Mouse (Mus musculus): ENCODE measurements around the gene Iqck. TPM values are rescaled to one million over a fixed set of nuclear protein-coding genes. Genes with fewer than 3 reads are reported as not detected.
A peak's percentile ranks its signal among the peaks of the same experiment; 100 is the strongest.

Gene Iqck
- polyA plus RNA-seq, 1 experiment = 5.9 TPM

DNA sequence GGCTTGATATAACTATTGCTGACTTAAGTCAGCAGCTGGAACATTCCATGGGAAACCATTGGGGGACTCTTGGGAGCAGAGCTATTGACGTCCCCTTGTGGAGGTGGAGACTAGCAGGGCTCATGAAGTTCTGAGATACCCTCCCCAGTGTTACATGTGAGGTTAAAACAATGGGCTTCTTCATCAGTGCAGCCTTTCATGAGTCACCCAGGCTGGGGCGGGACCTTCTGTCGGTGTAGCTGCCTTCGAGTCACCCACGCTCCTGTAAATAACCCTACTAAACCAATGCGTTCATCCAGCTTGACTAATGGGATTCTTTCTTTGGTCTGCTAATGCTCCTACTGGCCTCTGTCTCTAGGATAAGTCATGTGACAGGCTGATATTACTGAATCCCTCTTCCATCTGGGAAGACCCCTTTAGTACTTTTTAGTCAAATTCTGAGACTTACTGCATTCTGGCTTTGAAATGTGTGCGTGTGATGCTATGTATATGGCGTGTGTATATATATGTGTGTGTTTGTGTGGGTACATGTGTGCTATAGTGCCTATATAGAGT, 53.5 kb downstream of the Iqck start:
- no peak overlapping the region for H3K27ac ChIP-seq (ENCODE audit: insufficient read depth, low read length)
- no peaks in the 10 kb centered on the region; the same call in 1 of the 2 replicates for H3K4me1 ChIP-seq (ENCODE audit: control insufficient read depth, insufficient read depth, low read length)
- TF ChIP-seq CTCF (IDR thresholded peaks at IDR 0.05; ENCODE audit: borderline replicate concordance, insufficient read depth, low read depth, low read length) (no peak), POLR2A (IDR thresholded peaks at IDR 0.05; ENCODE audit: borderline replicate concordance, insufficient read depth, low read length) (no peak)
- WGBS = 86% methylated on average over 8 of the region's 8 CpGs
- no peaks in the 10 kb centered on the region for H3K27me3 ChIP-seq (ENCODE audit: control insufficient read depth, insufficient read depth, low read length)
- H3K4me3 ChIP-seq (replicated peaks; ENCODE audit: insufficient read depth, low read depth, low read length) = no peak overlapping the region
- DNase-seq = no peak

GRCm38 (mm10) chr7:118910464-118910863, 54.9 kb downstream of the Iqck start:
- no peaks in the 10 kb centered on the region for H3K27me3 ChIP-seq (ENCODE audit: control insufficient read depth, insufficient read depth, low read length)
- no peak overlapping the region for H3K4me3 ChIP-seq (replicated peaks; ENCODE audit: insufficient read depth, low read depth, low read length)
- peaks cover 8% of the 10 kb centered on the region; the same call in 1 of the 2 replicates for H3K4me1 ChIP-seq (ENCODE audit: control insufficient read depth, insufficient read depth, low read length)
- TF ChIP-seq POLR2A (IDR thresholded peaks at IDR 0.05; ENCODE audit: borderline replicate concordance, insufficient read depth, low read length) (no peak), CTCF (IDR thresholded peaks at IDR 0.05; ENCODE audit: borderline replicate concordance, insufficient read depth, low read depth, low read length) (no peak)
- no peak overlapping the region for H3K27ac ChIP-seq (ENCODE audit: insufficient read depth, low read length)
- no peak for DNase-seq
- 98% methylated on average over 2 of the region's 2 CpGs for WGBS

- Histone ChIP-seq H3K4me1 (ENCODE audit: control insufficient read depth, insufficient read depth, low read length) (peaks cover 8% of the 10 kb centered on the region; the same call in 1 of the 2 replicates), H3K4me3 (replicated peaks; ENCODE audit: insufficient read depth, low read depth, low read length) (no peak overlapping the region), H3K27me3 (ENCODE audit: control insufficient read depth, insufficient read depth, low read length) (no peaks in the 10 kb centered on the region), H3K27ac (ENCODE audit: insufficient read depth, low read length) (no peak overlapping the region)
- WGBS = 95% methylated on average over 2 of the region's 2 CpGs
- TF ChIP-seq POLR2A (IDR thresholded peaks at IDR 0.05; ENCODE audit: borderline replicate concordance, insufficient read depth, low read length) = no peak
- no peak for TF ChIP-seq CTCF (IDR thresholded peaks at IDR 0.05; ENCODE audit: borderline replicate concordance, insufficient read depth, low read depth, low read length)
- no peak for DNase-seq
Observed at GRCm38 (mm10) chr7:118911170-118911569, 55.6 kb downstream of the Iqck start.

DNA sequence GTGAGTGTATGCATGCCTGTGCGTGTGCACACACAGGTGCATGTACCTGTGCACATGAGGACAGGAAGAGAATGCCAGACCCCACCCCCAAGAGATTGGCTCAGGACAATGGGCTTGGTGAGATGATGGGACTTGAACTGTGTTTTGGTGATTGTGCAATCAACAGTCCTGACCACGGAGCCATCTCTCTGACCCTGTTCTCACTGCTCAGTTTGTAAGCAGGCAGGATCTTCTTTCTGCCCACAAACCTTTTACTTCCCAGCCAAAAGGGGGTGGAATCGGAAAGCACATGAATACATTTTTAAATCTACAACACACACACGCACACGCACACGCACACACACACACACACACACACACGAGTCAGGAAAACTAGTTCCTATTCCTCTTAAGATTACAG, 56.0 kb downstream of the Iqck start:
- H3K4me1 ChIP-seq (ENCODE audit: control insufficient read depth, insufficient read depth, low read length) = peaks cover 8% of the 10 kb centered on the region; the same call in 1 of the 2 replicates
- no peak overlapping the region for H3K4me3 ChIP-seq (replicated peaks; ENCODE audit: insufficient read depth, low read depth, low read length)
- DNase-seq = no peak
- WGBS = 79% methylated on average over 7 of the region's 7 CpGs
- no peaks in the 10 kb centered on the region for H3K27me3 ChIP-seq (ENCODE audit: control insufficient read depth, insufficient read depth, low read length)
- no peak overlapping the region for H3K27ac ChIP-seq (ENCODE audit: insufficient read depth, low read length)
- TF ChIP-seq CTCF (IDR thresholded peaks at IDR 0.05; ENCODE audit: borderline replicate concordance, insufficient read depth, low read depth, low read length) = no peak

- 48% methylated on average over 8 of the region's 8 CpGs for WGBS
- TF ChIP-seq CTCF (IDR thresholded peaks at IDR 0.05; ENCODE audit: borderline replicate concordance, insufficient read depth, low read depth, low read length) (no peak), POLR2A (IDR thresholded peaks at IDR 0.05; ENCODE audit: borderline replicate concordance, insufficient read depth, low read length) (no peak)
Observed at GRCm38 (mm10) chr7:118912049-118912490, 56.5 kb downstream of the Iqck start.

DNA sequence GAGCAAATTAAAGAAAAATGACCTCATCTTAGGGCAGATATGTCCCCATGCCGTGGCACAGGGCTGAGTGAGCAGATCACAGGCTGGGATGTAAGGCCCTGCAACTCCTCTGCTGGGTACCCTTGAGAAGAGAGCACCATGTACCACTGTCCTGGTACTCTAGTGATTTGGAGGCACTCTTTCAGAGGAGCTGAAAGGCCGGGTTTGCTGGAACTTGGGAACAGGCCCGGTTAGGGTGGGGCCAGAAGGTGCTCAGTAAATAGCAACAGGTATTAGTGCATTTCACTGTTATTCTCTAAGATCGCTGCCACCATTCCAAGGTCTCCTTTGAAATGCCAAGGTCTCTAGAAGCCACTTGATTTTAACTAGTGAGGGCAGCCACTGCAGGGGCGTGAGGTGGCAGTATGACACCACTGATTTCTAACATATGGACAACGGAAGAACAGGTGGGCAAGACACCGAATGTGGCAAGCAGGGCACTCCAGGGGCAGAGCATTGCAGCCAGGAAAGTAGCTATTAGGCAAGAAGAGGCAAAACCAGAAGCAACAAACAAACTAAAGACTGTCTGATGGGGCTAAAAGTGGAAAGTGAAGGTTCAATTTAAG, 59.1 kb downstream of the Iqck start:
- Histone ChIP-seq H3K4me1 (ENCODE audit: control insufficient read depth, insufficient read depth, low read length) (peaks cover 8% of the 10 kb centered on the region), H3K27me3 (ENCODE audit: control insufficient read depth, insufficient read depth, low read length) (no peaks in the 10 kb centered on the region), H3K27ac (ENCODE audit: insufficient read depth, low read length) (0 out of 2 replicates have a peak overlapping the region, but pooled peaks have one; percentile 42), H3K4me3 (replicated peaks; ENCODE audit: insufficient read depth, low read depth, low read length) (no peak overlapping the region)
- WGBS = 31% methylated on average over 7 of the region's 7 CpGs
- peak; percentile 52 to 65 for DNase-seq
- no peak for TF ChIP-seq POLR2A (IDR thresholded peaks at IDR 0.05; ENCODE audit: borderline replicate concordance, insufficient read depth, low read length)
- TF ChIP-seq CTCF (IDR thresholded peaks at IDR 0.05; ENCODE audit: borderline replicate concordance, insufficient read depth, low read depth, low read length) = peak; percentile 61; the same call in 1 of the 2 replicates

More at GRCm38 (mm10) chr7:118912049-118912490, 56.5 kb downstream of the Iqck start:
- Histone ChIP-seq H3K4me1 (ENCODE audit: control insufficient read depth, insufficient read depth, low read length) (peaks cover 8% of the 10 kb centered on the region), H3K27me3 (ENCODE audit: control insufficient read depth, insufficient read depth, low read length) (no peaks in the 10 kb centered on the region), H3K27ac (ENCODE audit: insufficient read depth, low read length) (no peak overlapping the region), H3K4me3 (replicated peaks; ENCODE audit: insufficient read depth, low read depth, low read length) (no peak overlapping the region)
- DNase-seq = peak; percentile 32 to 34

- H3K4me3 ChIP-seq (replicated peaks; ENCODE audit: insufficient read depth, low read depth, low read length) = no peak overlapping the region
- DNase-seq = no peak
- no peak overlapping the region for H3K27ac ChIP-seq (ENCODE audit: insufficient read depth, low read length)
- H3K4me1 ChIP-seq (ENCODE audit: control insufficient read depth, insufficient read depth, low read length) = peaks cover 5% of the 10 kb centered on the region
- no peaks in the 10 kb centered on the region for H3K27me3 ChIP-seq (ENCODE audit: control insufficient read depth, insufficient read depth, low read length)
- 70% methylated on average over 10 of the region's 10 CpGs for WGBS
- no peak for TF ChIP-seq POLR2A (IDR thresholded peaks at IDR 0.05; ENCODE audit: borderline replicate concordance, insufficient read depth, low read length)
- no peak for TF ChIP-seq CTCF (IDR thresholded peaks at IDR 0.05; ENCODE audit: borderline replicate concordance, insufficient read depth, low read depth, low read length)
Observed at GRCm38 (mm10) chr7:118919261-118920006, 63.9 kb downstream of the Iqck start.

Measured in cerebellum, adult 2 months (tissue).